Mouse (Mus musculus) c-Kit-positive CD71-positive TER-119-positive erythroid progenitor cells, embryonic 14.5 days (primary cell): Measurements from ENCODE around the gene Srpk2.
"Not testable (repeated sequence)": the region's sequence is repeated elsewhere in the genome, so short reads cannot be mapped to it uniquely, and the experiment has no call there.

Experiments
- DNase-seq: peaks from one replicate; pipeline ENCODE4 v3.0.0-alpha.2; 2013; ENCODE audit warnings: low spot score

Gene Srpk2

DNA sequence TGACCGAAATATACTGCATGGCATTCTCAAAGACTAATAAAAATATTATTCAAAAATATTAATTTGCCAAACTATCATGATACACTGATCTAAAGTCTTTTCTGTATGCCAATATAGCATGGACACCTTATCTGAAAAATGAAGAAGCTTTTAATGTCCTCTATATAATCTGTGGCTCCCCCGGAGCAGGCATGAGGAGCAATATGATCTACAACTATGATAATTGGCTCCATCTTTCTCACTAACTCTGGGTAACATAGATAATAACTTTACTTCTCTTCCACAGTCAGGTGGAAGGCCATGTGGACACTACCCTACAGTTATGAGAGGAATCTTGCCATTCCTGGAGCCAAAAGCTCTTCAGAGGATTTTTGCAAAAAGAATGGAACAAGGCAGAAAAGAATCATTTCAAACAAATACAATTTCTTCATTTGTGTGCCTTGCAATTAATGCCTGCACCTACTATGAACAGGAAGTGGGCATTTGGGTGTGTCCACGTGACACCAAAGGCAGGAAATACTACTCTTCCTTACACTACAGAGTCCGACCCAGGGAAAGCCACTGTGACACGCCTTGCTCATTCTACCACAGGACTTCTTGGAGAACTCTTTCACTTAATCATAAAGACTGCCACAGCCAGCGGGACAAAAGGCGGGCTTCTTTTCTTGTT is 80.2 kb downstream of the Srpk2 start:
- DNase-seq = peak; percentile 27

DNA sequence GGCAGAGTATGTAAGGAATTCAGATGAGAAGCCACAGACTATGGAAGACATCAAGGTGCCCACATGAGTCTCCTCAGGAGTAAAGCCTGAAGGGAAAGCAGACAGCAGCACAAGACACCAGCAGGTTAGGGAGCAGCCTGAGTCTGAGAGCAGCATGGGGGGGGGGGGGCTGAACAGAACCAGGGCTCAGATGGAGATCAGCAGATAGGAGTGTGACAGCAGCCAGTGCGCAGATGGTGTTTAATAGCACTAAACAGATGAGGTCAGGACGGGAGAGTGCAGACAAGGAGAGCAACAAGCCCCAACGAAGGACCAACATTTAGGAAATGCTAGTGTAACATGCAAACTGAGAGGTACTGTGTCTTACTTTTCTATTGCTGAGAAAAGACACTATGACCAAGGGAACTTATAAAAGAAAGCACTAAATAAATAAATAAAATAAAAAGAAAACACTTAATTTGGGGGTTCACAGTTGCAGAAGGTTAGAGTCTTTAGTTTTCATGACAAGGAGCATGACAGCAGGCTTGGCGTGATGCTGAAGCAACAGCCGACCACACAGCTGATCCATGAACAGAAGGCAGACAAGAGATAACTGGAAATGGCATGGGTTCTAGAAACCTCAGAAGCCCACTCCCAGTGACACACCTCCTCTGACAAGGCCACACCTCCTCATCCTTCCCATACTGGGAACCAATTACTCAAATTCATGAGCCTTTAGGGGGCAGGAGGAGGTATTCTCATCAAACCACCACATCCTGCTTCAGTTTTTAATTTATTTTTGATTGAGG is 84.5 kb downstream of the Srpk2 start:
- DNase-seq = no peak

DNA sequence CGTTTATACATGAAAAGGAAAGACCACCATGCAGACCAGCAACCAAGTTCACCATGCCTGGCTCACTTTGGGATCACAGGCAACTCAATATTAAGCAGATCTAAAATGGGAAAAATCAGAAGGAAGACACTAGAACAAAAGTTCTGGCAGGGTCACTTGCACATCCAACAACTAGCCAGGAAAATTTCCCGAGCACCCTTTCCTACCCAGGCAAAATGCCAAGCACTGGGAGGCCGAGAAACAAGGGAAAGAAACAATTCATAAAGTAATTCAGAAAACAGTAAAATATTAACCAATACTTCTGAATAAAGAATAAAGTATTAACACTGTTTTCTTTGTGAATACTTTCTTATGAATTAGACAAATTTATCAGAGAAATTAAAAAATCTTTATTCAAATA is 85.2 kb downstream of the Srpk2 start:
- no peak for DNase-seq

DNA sequence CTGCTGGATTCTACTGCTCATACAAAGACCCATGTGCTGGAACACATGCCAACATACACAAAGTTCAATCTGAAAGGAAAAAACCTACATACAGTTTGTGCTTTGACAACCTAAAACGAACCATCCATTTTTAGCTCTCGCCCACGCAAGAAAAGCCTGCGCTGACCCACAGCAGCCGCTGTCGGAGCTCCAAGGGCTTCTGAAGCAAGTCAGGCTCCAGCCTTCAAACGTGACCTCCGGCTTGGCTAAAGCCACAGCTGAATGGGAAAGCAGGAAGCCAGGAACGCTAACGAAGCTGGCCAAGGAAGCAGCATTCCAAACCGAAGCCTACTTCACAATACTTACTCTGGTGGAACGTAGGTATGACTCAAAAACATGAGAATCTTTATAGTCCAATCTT is 85.9 kb downstream of the Srpk2 start:
- DNase-seq = no peak

DNA sequence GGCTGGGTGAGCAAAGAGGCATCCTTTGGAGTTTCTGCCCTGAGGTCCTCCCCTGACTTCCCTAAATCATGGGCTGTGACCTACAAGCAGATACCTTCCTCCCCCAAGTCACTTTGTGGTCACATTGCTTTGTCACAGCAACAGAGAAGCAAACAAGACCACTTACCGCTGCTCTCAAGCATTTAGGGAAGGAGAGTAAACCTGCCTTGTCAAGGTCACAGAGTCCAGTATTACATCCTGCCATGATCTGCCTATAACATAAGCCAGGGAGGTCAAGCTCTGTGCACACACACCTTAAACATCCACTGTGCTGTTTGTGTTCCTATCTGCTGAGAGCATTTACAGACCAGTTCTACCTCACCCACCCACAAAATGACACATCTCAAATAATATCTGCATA is 86.4 kb downstream of the Srpk2 start:
- no peak for DNase-seq

DNA sequence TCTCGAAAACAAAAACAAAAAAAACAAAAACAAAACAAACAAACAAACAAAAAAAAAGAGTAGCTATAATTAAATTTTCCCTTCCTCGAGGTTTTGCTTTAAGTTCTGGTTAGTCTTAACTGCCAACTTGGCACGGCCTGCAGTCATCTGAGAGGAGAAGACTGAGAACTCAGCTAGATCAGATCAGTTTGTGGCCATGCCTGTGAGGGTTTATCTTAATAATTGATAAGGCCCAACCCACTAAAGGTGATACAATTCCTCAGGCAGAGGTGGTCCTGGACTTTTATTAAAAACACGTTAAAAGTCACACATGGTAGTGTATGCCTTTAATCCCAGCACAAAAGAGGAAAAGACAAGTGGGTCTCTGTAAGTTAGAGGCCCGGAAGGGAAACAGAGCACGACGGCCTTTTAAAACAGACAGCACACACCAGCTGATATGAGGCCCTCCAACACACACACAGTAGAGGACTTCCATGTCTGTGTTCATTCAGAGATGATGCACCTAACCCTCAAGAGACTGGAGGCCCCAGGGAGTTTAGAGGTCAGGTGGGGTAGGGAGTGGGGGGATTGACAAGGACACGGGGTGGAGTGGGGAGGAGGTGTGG is 87.1 kb downstream of the Srpk2 start:
- DNase-seq = no peak

DNA sequence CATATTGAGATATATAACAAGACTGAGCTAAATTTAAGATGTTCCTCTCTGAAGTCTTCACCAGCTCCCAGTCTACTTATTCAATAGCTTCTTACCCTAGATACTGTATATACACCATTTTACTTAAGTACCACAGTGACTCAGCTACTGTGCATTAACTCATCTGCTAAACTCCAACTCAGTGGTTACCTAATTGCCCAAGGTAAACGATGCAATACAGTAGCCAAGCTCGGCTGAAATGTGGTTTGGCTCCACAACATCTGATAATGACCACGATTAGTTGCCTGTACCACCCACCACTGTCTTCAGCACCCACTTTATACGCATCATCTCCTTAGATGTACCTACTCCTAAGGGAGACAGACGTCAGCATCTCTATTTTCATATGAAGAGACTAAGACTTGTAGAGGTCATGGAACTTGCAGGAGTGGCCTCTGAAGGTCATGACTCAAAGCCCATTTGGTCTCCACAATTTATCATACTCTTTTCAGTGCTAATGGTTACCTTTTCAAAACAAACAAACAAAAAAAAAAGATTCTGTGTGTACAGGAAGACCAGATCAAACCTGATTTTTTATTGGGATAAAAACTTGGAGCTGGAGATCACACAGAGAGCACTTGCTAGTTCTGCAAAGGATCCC is 88.0 kb downstream of the Srpk2 start:
- DNase-seq = no peak

DNA sequence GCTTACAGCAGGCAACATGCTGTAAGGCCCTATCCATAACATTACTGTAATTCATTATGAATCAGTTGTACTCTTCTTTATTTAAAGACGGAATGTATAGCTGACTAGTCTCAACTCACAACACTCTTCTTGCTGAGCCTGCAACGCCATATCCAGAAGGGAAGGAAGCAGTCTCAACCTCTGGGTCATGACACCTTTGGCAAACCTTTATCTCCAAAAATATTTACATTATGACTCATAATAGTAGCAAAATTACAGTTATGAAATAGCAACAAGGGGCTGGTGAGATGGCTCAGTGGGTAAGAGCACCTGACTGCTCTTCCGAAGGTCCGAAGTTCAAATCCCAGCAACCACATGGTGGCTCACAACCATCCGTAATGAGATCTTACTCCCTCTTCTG is 94.1 kb downstream of the Srpk2 start:
- not testable (repeated sequence) for DNase-seq

DNA sequence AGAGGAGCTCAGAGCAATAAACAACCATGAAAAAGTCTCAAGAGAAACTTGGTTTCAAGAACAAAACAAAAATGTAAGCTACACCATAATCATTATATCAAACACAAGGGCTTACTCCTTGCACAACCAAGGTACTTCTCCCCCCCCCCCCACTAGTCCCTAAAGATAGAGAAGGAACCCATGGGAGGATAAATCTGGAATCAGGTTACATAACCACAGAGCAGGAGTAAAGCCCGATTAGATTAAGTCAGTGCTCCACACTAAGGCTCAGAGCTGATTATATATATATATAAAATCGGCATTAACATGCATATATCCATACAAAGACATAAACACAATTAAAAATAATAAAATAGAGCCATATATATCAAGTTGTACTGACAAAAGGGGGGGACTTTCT is 96.8 kb downstream of the Srpk2 start:
- DNase-seq = no peak

DNA sequence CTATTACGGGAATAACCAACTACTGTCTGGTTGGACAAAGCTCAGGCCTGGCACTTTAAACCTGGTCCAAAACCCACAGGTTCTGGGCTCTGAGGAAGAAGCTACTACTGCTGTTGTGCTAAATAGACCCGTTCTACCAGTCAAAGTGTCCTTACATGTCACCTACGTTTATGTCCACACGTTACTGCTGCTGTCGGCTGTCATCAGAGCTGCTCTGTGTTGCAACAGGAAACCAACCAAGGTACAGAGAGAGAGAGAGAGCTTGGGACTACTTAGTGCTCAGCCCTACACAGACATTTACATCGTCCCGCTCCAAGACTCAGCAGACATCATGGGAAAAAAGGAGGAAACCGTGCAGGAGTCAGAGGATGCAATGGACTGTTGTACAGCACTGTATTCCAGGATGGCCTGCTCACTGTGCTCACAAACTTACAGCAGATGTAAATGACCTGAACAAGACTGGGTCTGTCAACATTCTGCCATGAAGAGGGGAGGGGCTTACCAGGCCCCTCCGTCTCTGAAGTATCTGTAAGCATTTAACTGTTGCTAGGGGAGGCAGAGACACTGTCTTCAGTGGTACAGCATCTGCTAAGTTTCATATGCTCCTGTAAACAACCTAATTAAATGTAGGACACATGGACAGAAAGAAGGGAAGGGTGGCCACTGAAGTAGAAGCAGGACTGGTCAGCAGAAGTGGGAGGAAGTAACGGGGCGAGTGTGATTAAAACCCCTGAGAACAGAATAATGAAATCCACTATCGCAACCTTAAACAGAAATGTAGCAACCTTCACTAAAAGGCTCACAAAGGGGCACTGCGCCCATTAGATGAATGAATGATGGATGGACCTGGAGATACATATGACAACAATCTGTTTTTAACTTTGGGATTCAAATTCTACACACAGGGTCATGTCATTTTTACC is 97.6 kb downstream of the Srpk2 start:
- no peak for DNase-seq

DNA sequence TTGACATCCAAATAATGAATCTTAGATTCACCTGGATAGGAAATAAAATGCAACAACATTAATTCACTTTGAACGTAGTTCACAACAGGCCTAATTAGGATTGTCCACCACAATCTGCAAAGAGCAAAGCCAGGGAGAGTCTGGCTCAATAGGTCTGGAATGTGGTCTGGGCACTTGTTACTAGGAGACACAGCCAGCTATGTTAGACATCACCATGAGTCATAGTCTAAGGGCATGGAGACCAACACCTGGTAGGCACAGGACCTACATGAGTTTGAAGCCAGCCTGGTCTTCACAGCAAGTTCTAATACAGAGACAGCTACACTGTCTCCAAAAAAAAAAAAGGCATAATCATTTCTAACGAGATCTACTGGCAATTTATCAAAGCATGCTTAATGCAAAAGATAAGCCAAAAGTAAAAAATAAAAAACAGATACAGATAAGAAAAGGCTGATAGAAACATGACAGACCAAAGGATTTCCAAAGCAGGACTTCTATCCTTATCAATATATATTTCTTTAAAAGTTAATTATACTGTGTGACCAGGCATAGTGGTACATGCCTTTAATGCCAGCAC is 102.8 kb downstream of the Srpk2 start:
- DNase-seq = no peak

DNA sequence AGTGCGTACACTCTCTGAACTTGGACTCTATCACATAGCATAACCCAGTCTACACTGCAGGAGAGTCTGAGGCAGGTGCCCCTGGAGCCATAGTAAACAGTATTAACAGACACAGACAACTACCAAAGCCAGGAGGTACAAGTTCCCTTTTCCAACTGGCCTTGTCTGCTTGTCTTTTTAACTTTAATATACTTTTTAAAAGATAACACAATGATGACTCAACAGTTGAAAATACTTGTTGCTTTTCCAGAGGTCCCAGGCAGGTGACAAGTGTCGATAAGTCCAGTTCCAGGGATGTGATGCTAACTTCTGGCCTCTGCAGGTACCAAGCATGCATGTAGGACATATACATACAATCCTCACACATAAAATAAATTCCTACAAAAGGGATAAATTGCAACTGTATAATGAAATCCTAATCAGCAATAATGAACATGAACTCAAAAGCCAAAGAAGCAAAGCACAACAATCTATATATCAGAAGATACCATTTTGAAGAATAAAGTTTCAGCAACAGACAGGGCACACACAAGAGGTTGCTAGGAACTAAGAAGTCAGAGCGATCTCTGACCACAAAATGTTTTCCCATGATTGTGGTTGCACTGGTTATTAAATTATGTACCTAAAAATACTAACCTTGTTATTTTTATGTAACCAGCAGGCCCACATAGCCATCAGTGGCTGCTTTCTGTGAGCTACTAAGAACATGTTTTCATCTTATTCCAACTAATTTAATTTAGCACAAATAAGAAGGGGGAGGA is 105.1 kb downstream of the Srpk2 start:
- no peak for DNase-seq

DNA sequence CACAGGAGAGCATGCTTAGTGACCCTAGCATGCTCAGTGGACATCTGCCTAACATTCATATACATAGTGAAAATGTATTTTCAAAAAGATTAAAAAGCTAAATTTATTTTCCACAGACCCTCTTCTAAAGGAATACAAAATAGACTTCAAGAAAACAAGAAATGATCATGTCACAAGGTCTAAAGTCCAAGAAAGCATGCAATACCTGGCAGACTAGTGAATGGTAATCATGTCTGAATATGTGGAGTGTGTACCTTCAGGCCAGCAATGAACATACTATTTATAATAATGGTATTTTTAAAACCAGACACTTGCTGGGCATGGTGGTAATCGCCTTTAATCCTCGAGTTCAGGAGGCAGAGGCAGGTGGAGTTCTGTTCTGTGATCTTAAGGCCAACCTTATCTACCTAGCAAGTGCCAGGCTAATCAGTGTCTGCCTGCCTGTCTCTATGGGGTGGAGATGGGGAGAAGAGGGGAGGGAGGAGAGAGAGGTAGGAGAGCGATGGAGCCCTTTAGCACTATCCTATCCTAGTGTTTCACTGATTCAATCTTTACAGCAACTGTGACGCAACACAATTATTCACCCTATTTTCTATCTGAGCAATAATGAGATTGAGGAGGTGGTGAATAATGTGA is 106.0 kb downstream of the Srpk2 start:
- no peak for DNase-seq

DNA sequence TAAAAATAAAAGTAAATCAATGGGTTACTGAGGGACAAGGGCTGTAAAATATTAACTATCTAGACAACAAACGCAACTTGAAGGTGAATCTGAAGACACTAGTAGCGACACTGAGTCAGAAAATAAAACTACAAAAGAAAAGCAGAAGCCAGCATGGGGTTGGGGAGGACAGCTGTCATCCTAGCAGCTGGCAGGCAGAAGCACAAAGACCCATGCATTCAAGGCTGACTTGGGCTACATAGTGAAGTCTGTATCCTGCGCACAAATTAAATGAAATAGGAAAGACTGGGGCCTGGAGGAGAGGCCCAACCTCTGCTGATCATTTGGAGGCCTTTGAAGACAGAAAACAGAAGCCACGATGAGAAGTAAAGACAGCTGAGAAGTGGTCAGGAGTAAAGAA is 106.6 kb downstream of the Srpk2 start:
- no peak for DNase-seq

DNA sequence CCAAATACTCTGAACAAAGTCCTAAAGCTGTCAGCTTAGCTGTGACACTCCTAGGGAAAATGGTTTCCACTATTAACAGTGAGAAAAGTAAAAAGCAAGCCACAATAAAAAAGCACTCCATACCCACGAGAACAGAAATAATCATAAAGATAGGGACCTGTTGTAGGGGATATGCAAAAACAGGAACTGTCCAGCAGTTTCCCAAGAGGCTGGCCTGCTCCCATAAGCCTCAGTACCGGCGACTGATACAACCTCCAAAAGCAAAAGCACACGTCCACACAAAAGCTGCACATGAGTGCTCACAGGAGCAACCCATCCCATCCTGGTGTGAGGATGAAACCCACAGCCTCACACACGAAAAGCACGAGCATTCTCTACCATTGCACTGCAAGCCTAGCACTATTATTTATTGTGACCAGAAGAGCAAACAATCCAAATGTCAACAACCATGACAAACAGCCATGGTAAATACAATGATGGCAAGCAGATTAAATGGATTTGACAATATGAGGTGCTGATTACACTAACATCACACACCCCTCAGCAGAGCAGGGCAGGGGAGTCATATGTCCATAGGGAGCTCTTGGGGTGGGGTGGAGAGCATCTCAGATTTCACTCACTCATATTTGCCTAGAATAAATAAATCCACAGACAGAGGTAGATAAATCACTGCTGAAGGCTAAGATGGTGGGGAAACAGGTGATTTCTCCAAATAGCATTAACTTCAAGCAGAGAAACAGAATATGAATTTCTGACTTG is 107.9 kb downstream of the Srpk2 start:
- no peak for DNase-seq

DNA sequence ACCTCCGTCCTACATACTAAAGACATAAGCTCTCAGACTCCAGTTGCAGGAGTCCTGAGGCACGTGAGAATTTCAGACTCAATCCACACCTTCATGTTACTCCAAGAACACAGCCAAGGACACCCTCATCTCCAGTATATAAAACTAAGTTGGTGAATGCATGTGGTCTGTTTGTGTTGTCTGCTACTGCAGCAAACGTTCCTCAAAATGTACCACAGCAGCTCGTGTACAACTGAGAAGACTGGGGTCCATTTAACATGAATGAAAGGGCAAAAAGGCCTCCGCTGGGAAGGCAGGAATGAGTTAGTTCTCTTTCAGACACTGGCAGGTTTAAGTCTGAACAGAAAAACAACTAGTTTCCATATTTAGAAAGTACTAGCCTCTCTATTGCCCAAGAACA is 110.5 kb downstream of the Srpk2 start:
- DNase-seq = no peak

DNA sequence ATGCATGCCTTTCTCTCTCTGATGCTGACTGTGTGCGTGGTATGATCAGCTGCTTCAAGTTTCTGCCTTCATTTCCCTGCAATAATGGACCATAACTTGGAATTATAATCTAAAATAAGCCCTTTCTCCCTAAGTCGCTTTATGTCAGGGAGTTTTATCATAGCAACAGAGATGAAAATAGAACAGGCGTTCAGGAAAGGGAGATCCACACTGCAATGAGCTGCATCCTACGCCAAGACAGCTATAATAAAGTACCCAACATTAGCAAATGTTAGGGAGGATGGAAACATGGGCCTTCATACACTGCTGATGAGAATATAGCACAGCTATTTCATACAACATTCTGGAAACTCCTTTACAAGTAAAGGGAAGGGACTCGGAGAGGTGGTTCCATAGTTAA is 116.2 kb downstream of the Srpk2 start:
- no peak for DNase-seq

DNA sequence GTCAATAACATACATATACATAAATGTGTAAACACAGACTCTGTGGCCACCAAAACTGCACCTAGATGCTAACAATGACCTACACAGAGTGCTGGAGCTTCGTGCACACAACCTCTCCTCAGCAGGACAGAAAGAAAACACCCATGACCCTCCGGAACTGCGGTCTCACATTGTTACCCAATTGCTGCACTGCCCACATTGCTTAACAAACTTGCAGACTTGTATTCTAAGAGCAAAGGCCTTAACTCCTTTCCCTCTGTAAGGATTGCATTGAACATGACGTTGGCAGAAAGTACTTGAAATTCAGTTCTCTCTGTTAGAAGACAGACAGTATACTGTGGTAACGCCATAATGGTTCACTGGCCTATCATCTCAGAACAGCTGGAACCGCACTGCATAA is 118.0 kb downstream of the Srpk2 start:
- DNase-seq = no peak

DNA sequence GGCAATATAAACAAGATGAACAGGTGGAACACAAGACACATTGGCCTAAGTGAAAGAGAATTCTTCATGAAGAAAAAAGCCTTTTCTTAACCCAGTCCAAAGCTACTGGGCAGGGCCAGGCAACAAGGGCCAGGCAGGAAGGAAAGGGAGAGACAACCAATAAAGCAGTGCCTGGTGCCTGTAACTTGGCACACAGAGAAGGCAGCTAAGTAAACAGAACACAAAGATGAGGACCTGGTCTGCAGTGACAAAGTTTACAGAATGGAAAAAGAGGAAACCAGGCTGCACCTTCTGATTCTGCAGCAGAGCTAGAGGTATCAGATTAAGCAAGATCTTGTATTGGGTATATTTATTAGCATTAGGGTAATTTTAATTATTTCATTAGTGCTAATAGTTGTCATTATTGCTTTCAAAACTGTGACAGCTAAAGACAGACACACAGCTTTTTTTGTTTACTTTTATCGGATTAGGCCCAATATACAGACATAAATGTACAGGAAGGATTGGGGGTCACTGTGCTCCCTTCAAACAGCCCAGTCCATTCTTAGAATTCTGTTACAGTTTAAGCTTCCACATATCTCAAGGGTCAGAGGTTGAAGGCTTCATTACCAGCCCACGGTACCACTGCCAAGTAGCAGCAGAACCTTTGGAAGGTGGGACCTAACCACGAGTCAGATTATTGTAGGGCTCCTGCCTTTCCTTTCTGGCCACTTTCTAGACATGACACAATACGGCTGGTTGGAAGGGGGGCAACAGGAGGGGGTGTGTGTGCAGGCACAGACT is 121.9 kb downstream of the Srpk2 start:
- DNase-seq = no peak
